Mouse (Mus musculus) heart, adult 2 months (tissue): ENCODE data around the gene Cpne4. TPM values are rescaled to one million over a fixed set of nuclear protein-coding genes. Genes with fewer than 3 reads are reported as not detected.
A peak's percentile ranks its signal among the peaks of the same experiment; 100 is the strongest.

ENCODE experiments used
- DNase-seq, 2 experiments: peaks; one replicate each; pipeline ENCODE4 v3.0.0; 2021
- H3K27ac ChIP-seq: fragments of 200-600 bp; 2 replicates; pipeline ENCODE4 v1.8.1; 2022
- H3K27me3 ChIP-seq: fragments of 200-500 bp; 2 replicates; pipeline ENCODE4 v1.6.1; 2012; ENCODE audit warnings: mild to moderate bottlenecking, low read length, inconsistent platforms, mixed read lengths; ENCODE audit not compliant: control insufficient read depth, insufficient read depth
- H3K36me3 ChIP-seq: fragments of 200-500 bp; 2 replicates; pipeline ENCODE4 v1.6.1; 2012; ENCODE audit warnings: low read length, inconsistent platforms; ENCODE audit not compliant: control insufficient read depth, insufficient read depth
- H3K4me1 ChIP-seq: fragments of 200-500 bp; 2 replicates; pipeline ENCODE4 v1.6.1; 2011; ENCODE audit warnings: low read length; ENCODE audit not compliant: control insufficient read depth, insufficient read depth
- H3K4me3 ChIP-seq: fragments of 200-600 bp; 2 replicates; pipeline ENCODE4 v1.8.1; 2022
- H3K79me2 ChIP-seq: fragments of 200-500 bp; replicated peaks from 2 replicates; pipeline ENCODE4 v1.6.1; 2012; ENCODE audit warnings: mild to moderate bottlenecking, inconsistent platforms, low read length, moderate library complexity, mixed read lengths; ENCODE audit not compliant: control insufficient read depth, insufficient read depth
- H3K9ac ChIP-seq: fragments of 200-500 bp; 2 replicates; pipeline ENCODE4 v1.6.1; 2012; ENCODE audit warnings: low read depth, mild to moderate bottlenecking, control low read depth, inconsistent platforms, low read length, mixed read lengths
- CTCF ChIP-seq: fragments of 200-600 bp; IDR thresholded peaks from 2 replicates; pipeline ENCODE4 v1.8.1; 2022; ENCODE audit warnings: antibody characterized with exemption, mild to moderate bottlenecking, moderate library complexity
- EP300 ChIP-seq: fragments of 200-500 bp; IDR thresholded peaks from 2 replicates; pipeline ENCODE4 v1.6.1; 2011; ENCODE audit warnings: low read depth, low read length, control low read depth; ENCODE audit not compliant: insufficient read depth
- POLR2A ChIP-seq: fragments of 200-500 bp; IDR thresholded peaks from 2 replicates; pipeline ENCODE4 v1.6.1; 2011; ENCODE audit warnings: mild to moderate bottlenecking, low read depth, low read length, control low read depth; ENCODE audit not compliant: insufficient read depth
- WGBS: fragments of 180-500 bp; shearing (Covaris S2); methylation state at CpG from one replicate; pipeline ENCODE4 v1.1.7; 2018; 5-methylcytosine and 5-hydroxymethylcytosine counted together
- intact Hi-C: fragments of 180-260 bp; cut with DNase I; formaldehyde crosslinking; loops from one replicate; pipeline ENCODE4 v1.15.1; 2025
- polyA plus RNA-seq: library from polyadenylated mRNA; depleted of rRNA; stranded (reverse); fragments of >200 nt; gene quantifications from 2 replicates; pipeline ENCODE4 v1.2.3, GENCODE M21; 2012
- total RNA-seq, 2 experiments: library from RNA; stranded (reverse); gene quantifications; 2 replicates each; pipeline ENCODE4 v1.2.3; 2021

The Cpne4 gene
- total and polyA plus RNA-seq, 3 experiments: 0.08 TPM; not detected in 1

GRCm38 (mm10) chr9:104646348-104646994 is 99.4 kb downstream of the Cpne4 start:
- Histone ChIP-seq H3K27me3 (no peaks in the 10 kb centered on the region), H3K79me2 (no peaks in the 10 kb centered on the region), H3K36me3 (no peaks in the 10 kb centered on the region), H3K4me3 (no peak overlapping the region), H3K4me1 (no peaks in the 10 kb centered on the region), H3K27ac (no peak overlapping the region), H3K9ac (no peak overlapping the region)
- TF ChIP-seq CTCF (no peak), POLR2A (no peak), EP300 (no peak)
- intact Hi-C loops: no loop called here
- no peak for DNase-seq
- 52% methylated on average over 5 of the region's 5 CpGs for WGBS

- no peaks in the 10 kb centered on the region for H3K27me3 ChIP-seq
- DNase-seq: no peak
- H3K4me3 ChIP-seq: no peak overlapping the region
- H3K79me2 ChIP-seq: no peaks in the 10 kb centered on the region
- no peaks in the 10 kb centered on the region for H3K36me3 ChIP-seq
- no peaks in the 10 kb centered on the region for H3K4me1 ChIP-seq
- TF ChIP-seq CTCF (no peak), EP300 (no peak), POLR2A (no peak)
- H3K27ac ChIP-seq: no peak overlapping the region
- WGBS: 77% methylated on average over 9 of the region's 9 CpGs
- H3K9ac ChIP-seq: no peak overlapping the region
- intact Hi-C loops: no loop called here
These were observed 105.7 kb downstream of the Cpne4 start for GRCm38 (mm10) chr9:104652691-104653261.

- H3K27me3 ChIP-seq: no peaks in the 10 kb centered on the region
- no peak for DNase-seq
- no peak overlapping the region for H3K27ac ChIP-seq
- no peaks in the 10 kb centered on the region for H3K36me3 ChIP-seq
- no peaks in the 10 kb centered on the region for H3K79me2 ChIP-seq
- 22% methylated on average over 4 of the region's 4 CpGs for WGBS
- intact Hi-C loops: no loop called here
- H3K9ac ChIP-seq: no peak overlapping the region
- H3K4me1 ChIP-seq: no peaks in the 10 kb centered on the region
- no peak overlapping the region for H3K4me3 ChIP-seq
- TF ChIP-seq POLR2A (no peak), CTCF (no peak), EP300 (no peak)
These were observed 112.7 kb downstream of the Cpne4 start for GRCm38 (mm10) chr9:104659758-104660157.

- no peak overlapping the region for H3K9ac ChIP-seq
- TF ChIP-seq POLR2A: no peak
- TF ChIP-seq EP300: no peak
- peak; percentile 42 for TF ChIP-seq CTCF
- H3K4me3 ChIP-seq: no peak overlapping the region
- intact Hi-C loops: no loop called here
- 30% methylated on average over 1 of the region's 1 CpGs for WGBS
- H3K36me3 ChIP-seq: no peaks in the 10 kb centered on the region
- H3K27me3 ChIP-seq: no peaks in the 10 kb centered on the region
- H3K4me1 ChIP-seq: no peaks in the 10 kb centered on the region
- H3K27ac ChIP-seq: no peak overlapping the region
- DNase-seq: no peak
- H3K79me2 ChIP-seq: no peaks in the 10 kb centered on the region
These were observed 129.6 kb downstream of the Cpne4 start for GRCm38 (mm10) chr9:104676665-104677064.

- no peaks in the 10 kb centered on the region for H3K4me1 ChIP-seq
- H3K4me3 ChIP-seq: no peak overlapping the region
- H3K79me2 ChIP-seq: no peaks in the 10 kb centered on the region
- 86% methylated on average over 3 of the region's 3 CpGs for WGBS
- no peaks in the 10 kb centered on the region for H3K36me3 ChIP-seq
- DNase-seq: no peak
- intact Hi-C loops: no loop called here
- no peaks in the 10 kb centered on the region for H3K27me3 ChIP-seq
- no peak overlapping the region for H3K27ac ChIP-seq
- no peak for TF ChIP-seq EP300
- TF ChIP-seq CTCF: no peak
- TF ChIP-seq POLR2A: no peak
- no peak overlapping the region for H3K9ac ChIP-seq
These were observed 131.5 kb downstream of the Cpne4 start for GRCm38 (mm10) chr9:104678571-104678970.

GRCm38 (mm10) chr9:104687051-104687450 is 140.0 kb downstream of the Cpne4 start:
- no peaks in the 10 kb centered on the region for H3K79me2 ChIP-seq
- no peaks in the 10 kb centered on the region for H3K36me3 ChIP-seq
- 41% methylated on average over 3 of the region's 3 CpGs for WGBS
- no peak overlapping the region for H3K9ac ChIP-seq
- H3K4me1 ChIP-seq: no peaks in the 10 kb centered on the region
- no peaks in the 10 kb centered on the region for H3K27me3 ChIP-seq
- no peak for TF ChIP-seq CTCF
- TF ChIP-seq POLR2A: no peak
- no peak for TF ChIP-seq EP300
- intact Hi-C loops: no loop called here
- DNase-seq: no peak
- H3K27ac ChIP-seq: no peak overlapping the region
- no peak overlapping the region for H3K4me3 ChIP-seq
